Mouse (Mus musculus): Measurements from ENCODE around the gene Mmel1.
A peak's percentile ranks its signal among the peaks of the same experiment; 100 is the strongest.

Mmel1 gene

DNA sequence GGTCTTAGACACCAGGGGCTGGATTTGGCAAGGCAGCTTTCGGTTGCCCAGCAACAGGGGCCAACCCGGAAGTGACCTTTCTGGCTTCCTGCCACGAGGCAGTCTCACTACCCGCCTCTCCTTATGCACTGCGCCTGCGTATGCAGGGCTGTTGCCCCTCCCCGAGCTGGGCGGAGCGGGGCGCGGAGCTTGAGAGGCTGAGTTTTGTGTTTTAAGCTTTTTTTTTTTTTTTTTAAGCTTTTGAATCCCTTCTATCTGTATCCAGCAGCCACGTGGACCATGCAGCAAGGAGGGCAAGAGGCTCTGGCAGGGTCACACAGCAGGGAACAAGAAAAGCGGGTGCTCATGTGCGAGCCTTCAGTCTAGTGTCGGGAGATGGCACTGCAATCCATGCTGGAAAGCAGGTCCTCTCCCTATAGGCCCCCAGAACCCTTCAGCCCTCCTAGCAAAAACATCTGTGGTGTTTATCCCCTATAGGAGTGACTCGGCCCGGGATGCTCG lies 5.1 kb upstream of the Mmel1 start:
- peak; percentile 91 for DNase-seq (ENCODE audit: low read depth)

DNA sequence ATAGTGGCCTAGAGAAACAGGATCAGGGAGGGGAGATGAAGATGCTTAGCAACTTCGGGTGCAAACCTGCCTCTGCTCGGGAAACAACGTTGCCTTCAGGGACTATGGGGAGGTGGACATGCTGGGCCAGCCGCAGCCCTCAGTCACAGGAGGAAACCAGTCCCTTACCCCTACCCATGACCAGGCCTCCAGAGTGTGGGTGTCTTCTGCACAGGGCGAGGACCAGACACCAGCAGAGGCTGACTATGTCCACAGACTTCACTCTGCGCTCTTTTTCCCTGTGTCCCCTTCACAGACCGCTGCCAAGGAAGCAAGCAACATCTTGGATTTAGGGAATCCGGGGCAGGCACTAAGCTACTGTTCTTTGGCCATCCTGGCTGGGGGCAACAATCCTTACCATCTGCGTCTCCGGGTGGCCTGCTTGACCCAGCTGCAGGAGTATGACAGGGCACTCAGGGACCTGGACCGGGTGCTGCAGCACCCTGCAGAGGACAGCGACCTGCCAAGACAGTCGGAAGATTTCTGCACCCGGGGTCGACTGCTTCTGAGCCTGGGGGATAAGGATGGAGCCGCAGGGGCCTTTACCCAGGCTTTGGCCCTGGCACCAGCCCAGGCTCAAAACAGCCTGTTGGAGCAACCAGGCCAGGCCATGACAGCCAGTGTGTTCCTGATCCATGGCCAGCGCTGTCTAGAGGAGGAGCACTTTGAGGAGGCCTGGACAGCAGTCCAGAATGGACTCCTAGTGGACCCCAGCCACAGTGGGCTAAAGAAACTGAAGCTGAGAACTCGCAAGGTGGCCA lies 4.2 kb upstream of the Mmel1 start:
- DNase-seq (ENCODE audit: low read depth), result no peak

DNA sequence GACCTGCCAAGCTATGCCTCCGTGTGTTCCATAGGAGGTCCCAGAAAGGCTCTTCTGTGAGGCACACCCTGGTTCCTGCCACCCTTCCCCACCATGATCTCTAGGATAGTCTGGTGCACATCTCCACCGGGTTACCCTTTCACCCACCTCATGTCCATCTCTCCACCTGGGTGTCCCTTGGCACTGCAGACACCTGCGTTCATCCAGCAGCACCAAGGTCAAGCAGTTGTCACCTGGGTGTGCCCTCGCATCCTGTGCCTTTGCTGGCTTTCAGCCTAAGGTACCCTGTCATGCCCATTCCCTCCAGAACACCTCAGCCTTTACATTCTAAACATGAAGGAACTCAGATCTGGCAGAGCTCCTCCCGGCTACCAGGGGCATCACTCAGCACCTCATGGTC lies 3.0 kb upstream of the Mmel1 start:
- no peak for DNase-seq (ENCODE audit: low read depth)

DNA sequence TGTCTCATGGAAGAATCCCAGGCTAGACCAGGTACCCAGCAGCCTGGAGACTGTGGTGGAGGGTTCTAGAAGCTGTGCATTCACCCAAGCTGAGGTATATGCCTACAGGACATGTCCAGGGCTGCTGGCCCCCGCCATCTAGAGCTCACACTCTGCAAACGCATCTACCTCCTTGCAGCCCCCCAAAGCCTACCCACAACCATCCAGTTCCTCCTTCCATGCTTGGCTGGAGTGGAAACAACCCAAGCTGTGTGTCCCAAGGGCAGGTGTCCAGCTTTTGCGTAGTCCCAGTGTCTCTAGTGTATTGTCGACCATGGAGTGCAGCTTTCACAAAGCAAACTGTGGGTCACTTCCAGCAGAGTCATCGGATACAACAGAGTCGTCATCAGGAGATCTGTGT lies 2.1 kb upstream of the Mmel1 start:
- DNase-seq (ENCODE audit: low read depth), result no peak

DNA sequence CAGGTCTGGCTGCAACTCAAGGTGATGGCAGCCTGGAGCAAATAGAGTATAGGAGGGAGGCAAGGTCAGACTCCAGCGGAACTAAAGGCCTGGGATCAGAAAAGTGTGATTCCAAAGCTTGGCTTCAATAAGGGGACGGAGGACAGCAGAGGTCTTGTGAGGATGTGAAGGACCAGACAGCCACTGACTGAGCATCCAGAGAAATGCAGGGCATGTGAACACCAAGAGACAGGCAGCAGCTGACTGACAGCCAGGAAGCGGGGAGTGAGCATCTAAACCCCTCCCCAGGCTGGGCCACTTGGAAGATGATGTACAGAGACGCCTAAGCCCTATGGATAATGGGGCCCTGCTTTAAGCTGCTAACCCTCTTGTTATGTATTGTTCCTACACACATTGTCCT lies 1.3 kb downstream of the Mmel1 start:
- no peak for DNase-seq (ENCODE audit: low read depth)

DNA sequence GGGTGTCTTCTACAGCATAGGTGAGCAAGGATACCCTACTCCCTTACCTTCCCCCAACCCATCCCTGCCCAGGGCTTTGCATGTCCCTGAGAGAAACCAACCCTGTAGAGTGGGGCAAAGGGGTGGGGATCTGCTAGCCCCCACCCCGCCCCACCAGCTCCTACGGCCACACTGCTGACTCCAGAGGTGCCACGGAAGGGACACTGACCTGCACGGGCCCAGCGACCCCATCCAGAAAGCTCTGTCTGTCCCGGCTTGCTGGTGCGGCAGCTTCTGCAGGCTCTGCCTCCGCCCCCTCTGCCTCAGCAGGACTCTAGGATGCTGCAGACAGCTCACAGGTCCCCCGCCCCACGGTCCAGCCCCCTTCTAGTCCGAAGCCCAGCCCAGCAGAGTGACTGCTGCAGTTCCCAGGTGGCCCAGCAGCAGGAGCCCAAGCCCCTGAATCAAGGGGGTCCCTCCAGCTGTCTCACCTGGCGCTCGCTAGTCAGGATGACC lies 2.4 kb downstream of the Mmel1 start:
- no peak for DNase-seq (ENCODE audit: low read depth)

DNA sequence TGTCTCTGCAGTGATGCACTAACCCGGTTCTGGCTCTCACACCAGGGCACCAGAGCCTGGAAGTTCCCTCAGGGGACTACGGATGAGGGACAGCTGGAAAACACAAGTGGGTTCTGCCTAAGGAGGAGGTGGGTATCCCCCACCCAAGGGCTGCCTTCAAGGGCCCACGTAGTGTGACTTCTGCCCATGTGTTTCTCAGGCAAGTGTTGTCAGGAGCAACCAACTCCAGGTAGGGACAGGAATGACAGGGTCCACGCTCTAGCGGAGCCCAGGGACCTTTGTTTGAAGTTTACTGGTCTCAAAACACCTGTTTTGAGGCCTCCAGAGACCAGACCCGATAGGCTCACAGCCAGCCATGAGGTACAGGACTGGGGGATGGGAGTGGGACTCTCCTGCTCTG lies 3.8 kb downstream of the Mmel1 start:
- no peak for DNase-seq (ENCODE audit: low read depth)

DNA sequence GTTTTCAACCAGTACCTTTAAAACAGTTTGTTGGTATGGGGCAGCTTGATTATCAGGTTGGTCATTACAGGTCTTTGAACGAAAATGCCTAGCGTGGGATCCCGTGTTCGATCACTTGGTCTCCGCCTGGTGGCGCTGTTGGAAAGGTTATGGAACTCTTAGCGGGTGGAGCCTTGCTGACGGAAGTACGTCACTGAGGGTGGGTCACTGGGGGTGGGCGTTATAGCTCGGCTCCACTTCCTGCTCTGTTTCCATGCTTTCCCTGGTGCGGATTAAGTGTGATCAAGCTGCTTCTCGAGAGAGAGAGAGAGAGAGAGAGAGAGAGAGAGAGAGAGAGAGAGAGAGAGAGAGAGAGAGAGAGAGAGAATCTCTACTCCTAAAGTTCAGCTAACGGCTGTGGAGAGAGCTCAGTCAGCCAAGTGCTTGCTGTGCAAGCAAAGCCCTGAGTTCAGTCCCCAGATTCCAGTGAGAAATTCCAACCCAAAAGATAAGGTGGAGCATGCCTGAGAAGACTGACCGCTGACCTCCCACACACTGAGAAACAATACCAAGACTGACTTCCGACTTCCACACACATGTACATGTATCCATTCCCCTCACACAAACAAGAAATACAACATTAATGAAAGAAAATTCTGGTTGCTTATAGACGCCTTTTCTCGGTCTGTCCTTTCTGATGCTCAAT lies 8.6 kb downstream of the Mmel1 start:
- DNase-seq (ENCODE audit: low read depth), result peak; percentile 98

DNA sequence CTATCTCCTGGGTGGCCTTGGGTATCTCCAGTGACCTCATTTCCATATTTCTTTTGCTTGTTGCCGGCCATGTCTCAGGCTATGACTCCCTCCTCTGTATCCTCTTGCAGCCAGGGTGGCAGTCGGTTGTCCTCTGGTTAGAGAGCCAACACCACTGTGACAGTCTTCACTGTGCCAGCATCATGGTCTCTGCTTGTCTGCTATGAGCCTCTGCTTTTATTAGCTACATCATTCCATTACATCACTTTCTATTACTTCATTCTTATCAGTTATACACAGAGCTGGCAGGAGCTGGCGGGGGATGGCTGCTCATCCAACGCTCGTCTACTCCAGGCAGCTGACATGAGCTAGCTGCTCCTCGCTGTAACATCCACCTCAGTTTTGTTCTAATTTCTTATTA lies 11.3 kb downstream of the Mmel1 start:
- no peak for DNase-seq (ENCODE audit: low read depth)

DNA sequence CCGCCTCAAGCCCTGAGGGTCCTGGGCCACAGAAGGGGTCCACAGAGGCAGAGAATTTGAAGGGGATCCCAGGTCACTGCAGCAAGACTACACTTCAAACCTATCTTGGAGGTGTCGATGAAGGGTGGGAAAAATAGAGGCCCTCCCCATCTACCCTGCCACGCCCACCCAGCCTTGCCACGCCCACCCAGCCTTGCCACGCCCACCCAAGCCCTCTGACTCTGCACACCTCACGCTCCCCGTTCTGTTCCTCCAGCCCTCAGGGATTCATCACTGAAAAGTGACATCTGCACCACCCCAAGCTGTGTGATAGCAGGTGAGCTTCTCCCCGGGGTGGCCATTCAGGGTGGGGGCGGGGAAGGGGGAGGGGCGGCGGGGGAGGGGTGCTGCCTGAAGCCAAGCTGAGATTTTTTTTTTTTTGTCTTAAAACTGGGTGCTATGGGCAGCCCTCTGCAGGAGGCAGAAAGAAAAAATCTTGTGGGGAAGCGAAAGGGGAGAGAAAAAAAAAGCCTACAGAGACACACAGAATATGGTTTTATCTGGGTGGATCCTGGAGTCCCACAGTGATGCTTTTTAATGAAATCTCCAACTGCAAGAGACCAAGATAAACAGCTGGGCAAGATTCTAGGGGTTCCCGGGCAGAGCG lies 12.8 kb downstream of the Mmel1 start:
- DNase-seq (ENCODE audit: low read depth), result peak; percentile 36

DNA sequence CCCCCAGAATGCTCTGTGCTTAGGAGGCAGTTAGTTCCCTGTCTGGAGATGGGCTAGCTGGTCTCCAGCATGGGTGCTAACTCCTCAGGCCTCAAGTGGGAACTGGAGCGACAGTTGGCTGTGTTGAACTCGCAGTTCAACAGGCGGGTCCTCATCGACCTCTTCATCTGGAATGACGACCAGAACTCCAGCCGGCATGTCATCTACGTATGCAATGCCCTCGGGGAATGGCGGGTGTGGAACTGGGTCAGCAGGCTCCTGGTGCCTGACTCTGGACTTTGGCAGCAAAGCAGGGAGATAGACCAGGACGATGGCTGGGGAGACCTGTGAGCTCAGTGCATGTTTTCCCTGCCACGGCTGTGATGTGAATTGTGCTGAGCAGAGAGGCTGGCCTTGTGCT lies 16.0 kb downstream of the Mmel1 start:
- DNase-seq (ENCODE audit: low read depth), result no peak

DNA sequence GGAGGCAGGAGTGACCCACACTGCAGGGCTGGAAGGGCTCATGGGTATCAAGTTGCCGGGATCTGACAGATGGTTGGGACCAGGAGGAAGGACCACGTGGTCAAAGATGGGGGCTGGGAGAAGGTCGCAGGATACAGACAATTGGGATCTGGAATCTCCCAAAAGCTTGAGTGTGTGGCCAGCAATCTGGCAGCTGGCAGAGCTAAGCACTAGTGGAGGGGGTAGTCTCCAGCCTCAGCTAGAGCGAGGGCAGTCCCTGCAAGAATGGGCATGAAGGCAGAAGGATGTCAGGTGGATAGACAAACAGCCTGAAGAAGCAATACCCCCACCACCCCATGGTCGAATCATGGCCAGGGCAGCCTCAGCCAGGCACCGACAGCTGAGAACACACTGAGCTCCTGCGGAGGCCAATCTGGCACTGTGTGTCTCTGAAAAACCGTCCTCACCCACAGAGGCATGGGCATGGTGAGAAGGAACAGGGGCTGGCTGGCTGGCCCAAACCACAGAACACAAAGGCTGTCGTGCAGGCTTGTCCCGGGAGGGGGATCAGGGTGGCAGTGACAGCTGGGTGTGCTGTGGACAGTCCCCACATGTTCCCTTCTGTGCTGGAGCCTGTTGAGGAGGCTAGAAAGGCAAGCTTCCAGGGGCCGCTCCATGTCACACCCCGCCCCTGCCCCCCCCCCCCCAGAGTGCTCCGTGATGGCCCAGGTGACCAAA lies 17.6 kb downstream of the Mmel1 start:
- no peak for DNase-seq (ENCODE audit: low read depth)

DNA sequence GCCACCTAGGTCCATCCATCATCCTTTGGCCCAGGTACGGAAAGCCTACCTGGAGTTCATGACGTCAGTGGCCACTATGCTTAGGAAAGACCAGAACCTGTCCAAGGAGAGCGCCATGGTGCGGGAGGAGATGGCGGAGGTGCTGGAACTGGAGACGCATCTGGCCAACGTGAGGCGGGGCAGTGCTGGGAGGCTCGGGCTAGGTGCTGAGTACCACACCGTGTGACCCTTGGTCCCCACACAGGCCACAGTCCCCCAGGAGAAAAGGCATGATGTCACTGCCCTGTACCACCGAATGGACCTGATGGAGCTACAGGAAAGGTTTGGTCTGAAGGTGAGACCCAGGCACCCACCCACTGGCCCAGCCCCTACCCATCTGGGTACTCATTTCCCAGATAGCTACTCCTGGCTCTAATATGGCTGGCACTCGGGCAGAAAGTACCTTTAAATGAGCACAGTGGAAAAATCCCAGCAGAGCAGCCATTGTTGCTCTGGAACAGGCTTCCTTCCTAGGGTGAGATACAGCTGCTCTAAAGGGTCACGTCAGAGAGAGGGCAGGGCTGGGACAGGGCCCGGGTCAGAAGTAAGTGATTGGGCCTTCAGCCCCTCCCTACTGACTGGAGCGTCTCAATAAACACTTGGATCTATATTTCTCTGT lies 18.3 kb downstream of the Mmel1 start:
- no peak for DNase-seq (ENCODE audit: low read depth)

DNA sequence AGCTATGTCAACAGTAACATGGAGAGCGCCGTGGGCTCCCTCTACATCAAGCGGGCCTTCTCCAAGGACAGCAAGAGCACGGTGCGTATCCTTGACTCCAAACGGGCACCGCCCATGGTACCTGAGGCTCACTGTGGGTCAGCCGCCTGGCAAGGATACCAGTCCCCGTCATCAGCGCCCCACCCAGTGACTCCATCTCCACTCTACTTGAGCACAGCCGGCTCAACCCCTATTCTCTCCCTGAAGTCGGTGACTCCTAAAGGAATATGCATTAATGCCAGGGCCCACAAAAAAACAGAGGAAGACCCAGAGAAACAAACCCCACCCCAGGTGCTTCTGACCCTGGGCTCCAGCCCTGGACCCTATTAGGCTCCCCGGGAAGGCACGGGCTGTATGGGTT lies 21.5 kb downstream of the Mmel1 start:
- DNase-seq (ENCODE audit: low read depth), result no peak

DNA sequence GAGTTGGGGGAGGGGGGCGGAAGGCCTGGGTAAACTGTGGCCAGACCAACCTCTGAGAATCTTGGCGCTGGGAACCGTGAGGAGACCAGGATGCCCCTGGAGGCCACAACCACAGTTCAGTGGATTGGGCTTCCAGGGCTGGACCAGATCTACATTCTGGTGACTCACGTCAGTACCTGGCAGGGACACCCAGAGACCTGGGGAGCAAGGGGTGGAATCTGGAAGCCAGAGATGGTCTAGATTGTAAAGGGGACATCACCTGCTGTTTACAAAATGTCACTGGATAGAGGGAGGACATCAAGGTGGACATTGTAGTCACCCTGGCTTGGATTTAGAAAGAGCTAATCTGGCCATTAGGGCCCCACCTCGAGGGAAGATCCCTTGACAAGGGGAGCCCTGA lies 26.2 kb downstream of the Mmel1 start:
- no peak for DNase-seq (ENCODE audit: low read depth)

DNA sequence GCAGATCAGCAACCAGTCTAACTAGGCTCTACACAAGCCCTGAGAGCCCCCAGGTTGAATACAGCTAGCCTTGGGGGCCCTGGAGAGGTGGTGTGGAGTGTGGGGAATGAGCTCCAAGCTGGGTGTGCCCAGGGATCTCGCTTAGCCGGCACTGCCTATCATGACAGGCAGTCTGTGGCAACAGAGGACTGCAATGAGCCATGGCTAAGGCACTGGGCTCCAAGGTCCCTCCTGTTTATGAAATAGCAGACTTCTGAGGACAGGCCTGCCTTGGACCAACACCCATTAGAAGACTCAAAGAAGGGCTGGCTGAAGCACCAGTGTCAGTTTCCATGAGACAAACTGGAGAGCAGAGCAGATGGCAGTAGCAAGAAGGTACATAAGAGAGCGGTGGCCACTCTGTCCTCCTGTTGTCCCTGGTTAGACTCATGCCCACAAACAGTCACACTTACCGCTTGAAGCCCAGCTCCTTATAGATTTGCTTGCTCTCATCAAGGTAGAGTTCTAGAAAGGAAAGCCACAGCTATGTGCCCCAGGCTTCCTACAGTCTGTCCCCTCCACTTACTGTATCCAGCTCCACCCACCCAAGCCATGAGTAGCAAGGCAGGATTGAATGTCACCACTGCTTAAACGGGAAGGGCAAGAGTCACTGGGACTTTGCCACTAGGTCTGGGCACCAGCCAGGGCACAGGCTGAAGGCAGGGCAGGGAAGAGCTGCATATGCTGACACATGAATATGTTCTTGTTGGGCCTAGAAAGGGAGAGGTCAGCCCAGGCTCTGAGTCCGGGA lies 28.5 kb downstream of the Mmel1 start:
- DNase-seq (ENCODE audit: low read depth), result no peak

DNA sequence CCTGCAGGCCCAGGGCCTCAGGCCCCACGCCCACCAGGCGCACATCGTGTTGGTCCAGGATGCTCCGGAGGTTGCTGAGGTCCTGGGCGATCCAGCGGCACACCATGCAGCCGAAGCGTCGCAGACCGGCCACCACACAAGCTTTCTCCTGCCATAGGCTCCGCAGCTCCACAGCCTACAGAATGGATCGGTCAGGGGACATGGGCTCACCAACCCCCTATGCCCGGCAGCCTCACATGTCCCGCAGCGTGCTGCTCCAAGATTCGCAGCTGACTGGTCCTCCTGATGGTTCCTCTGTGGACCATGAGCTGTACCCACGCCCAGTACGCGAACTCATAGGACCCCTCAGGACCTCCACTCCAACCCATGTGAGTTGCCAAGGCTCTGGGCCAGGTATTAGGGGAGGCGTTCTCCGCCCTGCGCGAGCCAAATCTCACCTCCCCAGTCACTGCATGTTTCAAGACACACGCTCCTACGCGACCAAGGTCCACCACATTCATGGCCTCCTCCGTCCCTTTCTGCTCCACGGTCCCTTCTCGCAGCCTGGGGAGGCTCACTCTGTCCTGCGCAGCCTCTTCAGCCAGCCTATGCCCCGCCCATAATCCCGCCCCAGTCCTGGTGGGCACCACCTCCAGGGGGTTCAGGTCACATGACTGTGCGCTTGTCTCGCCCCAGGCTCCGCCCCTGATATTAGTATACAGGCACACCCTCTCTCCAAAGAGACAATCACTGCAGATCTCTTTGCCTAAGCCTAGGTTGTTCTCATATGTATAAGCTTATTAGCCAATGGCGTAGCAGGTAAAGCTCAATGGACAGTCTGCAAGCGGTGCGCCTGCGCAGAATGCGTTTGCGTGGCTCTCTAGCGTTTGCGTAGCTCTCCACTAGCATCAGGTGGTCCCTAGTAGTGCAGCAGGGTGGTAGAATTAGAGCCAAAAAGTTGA lies 29.4 kb downstream of the Mmel1 start, which contains the start of gene Fam213b:
TSS of gene Fam213b (minus strand) at position 630 of the 941 bp plus-strand sequence.
- peak; percentile 89 for DNase-seq (ENCODE audit: low read depth)

DNA sequence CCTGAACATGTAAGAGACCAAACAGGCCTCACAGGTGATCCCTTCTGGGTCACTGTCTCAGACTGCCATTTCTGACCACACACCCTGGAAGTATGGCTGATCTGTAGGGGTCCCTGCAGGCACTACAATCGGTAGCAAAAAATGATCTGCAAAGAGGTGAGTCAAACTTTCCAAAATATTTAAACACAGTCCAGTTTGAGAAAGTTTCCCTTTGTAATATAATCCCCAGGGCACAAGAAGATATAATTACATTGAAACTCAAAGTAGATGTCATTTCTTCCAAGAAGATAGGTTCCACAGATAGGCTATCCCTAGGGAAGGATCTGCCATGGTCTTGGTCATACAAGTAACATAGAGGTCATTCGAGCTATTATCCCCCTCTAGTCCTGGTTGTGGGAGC lies 33.0 kb downstream of the Mmel1 start:
- DNase-seq (ENCODE audit: low read depth), result no peak

DNA sequence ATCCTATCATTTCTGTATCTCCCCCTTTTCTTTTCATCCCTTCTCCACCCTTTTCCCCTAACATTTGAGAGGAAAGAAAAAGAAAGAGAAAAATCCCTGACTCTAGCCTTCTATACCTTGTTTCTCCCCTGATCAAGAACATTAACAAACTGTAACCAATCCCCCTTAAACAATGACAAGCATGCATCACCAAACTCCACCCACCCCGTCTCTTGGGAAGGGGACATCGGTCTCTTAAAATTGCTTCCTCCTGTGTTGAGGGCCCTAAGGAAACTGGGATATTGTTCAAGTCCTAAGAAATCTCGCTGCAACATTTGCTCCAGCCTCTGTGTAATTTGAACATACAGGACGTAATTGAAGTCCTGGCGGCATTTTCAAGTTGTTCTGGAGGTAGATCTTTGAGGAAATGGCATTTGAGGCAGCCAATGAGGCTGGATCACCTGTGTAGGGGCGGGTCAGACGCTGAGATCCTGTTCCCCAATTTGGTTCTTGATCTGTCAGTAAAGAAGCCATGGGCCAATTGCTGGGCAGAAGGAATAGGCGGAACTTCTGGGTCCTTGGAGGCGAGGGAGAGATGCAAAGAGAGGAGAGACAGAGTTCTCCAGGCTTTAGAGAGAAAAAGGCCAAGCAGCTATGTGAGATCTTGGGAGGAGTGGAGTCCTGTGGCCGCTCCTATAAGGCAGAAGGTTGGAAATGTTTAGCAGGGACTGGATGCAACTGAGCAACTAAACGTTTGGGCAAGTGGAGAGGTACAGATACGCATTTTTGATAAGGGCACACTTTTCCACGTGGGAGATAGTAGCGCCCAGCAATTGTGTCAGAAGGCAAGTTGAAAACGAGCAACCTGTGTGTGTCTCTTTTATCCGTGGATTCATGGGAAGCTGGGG lies 35.0 kb downstream of the Mmel1 start:
- peak; percentile 95 for DNase-seq (ENCODE audit: low read depth)

All from induced T-regulatory cell, adult 2 months (primary cell).